Mouse (Mus musculus): ENCODE measurements around the gene Chst14. TPM values are rescaled to one million over a fixed set of nuclear protein-coding genes. Genes with fewer than 3 reads are reported as not detected.

Chst14 gene
- polyA plus RNA-seq, 1 experiment from 2014 or later, result 26.9 TPM

DNA sequence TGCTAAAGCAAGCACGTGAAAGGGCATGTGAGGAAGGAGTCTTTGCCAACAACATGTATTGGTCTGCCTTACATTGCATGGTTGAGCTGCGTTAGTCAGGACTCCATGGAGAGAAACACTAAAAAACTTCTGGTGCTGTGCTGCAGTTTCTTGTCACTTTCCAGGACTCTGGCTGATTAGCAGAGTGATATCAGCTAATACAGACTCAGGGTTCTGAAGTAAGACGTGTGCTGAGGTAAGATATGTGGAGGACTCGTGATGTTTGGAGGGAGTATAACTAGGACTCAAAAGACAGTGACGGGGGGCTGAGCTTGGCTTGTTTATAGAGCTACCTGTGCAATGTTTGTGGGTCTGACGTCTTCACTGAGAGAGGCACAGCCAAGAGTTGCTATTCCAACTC is 16.9 kb downstream of the Chst14 start:
- Histone ChIP-seq H3K27me3 (replicated peaks) (no peaks in the 10 kb centered on the region), H3K4me3 (replicated peaks) (no peak overlapping the region), H3K36me3 (no peaks in the 10 kb centered on the region), H3K9me3 (no peaks in the 10 kb centered on the region), H3K4me1 (no peaks in the 10 kb centered on the region), H3K9ac (no peak overlapping the region), H3K4me2 (no peak overlapping the region), H3K27ac (no peak overlapping the region)
- ATAC-seq (ENCODE audit: insufficient read depth, low FRiP score, low read depth), result no peak
- 84% methylated on average over 6 of the region's 6 CpGs for WGBS

DNA sequence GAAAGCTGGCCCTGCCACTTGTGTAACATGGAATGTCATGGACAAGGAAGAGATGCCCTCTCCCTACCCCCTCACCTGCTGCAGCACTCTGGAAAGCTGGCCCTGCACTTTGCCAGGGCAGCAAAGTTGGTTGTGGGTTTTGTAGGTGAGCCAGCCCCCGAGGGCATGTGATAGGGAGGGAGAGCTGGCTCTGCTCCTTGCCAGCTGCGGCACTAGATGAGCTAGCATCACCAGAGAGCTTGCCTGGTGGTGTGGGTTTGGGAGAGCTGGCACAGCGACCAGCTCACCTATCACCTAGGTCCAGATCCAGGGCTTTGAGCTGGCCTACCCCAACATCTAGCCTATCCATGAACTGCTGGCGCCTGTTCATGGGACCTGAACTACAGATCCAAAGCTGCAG is 22.5 kb downstream of the Chst14 start:
- Histone ChIP-seq H3K4me1 (no peaks in the 10 kb centered on the region), H3K27me3 (replicated peaks) (no peaks in the 10 kb centered on the region), H3K27ac (no peak overlapping the region), H3K4me3 (replicated peaks) (no peak overlapping the region), H3K9me3 (no peaks in the 10 kb centered on the region), H3K36me3 (no peaks in the 10 kb centered on the region), H3K9ac (no peak overlapping the region), H3K4me2 (no peak overlapping the region)
- ATAC-seq (ENCODE audit: insufficient read depth, low FRiP score, low read depth), result no peak
- WGBS, result 85% methylated on average over 4 of the region's 4 CpGs

DNA sequence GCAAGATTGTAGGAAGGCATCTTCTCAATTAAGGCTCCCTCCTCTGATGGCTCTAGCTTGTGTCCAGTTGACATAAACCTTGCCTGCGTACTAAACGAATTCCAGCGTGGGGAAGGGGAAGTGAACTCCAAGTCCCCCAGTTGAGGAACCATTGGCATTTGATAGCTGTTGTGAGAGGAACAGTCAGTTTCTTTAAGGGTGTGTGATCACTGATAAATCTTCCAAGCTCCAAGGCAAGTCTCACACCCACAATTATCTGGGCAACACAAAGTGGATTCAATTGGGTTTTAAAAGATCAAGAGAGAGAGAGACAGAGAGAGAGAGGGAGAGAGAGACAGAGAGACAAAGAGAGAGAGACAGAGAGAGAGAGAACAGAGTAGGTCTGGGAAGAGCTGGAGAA is 23.4 kb downstream of the Chst14 start:
- H3K9me3 ChIP-seq, result no peaks in the 10 kb centered on the region
- no peaks in the 10 kb centered on the region for H3K36me3 ChIP-seq
- no peak overlapping the region for H3K4me3 ChIP-seq (replicated peaks)
- no peak for ATAC-seq (ENCODE audit: insufficient read depth, low FRiP score, low read depth)
- WGBS, result 40% methylated on average over 3 of the region's 3 CpGs
- no peak overlapping the region for H3K4me2 ChIP-seq
- H3K4me1 ChIP-seq, result no peaks in the 10 kb centered on the region
- H3K9ac ChIP-seq, result no peak overlapping the region
- H3K27ac ChIP-seq, result no peak overlapping the region
- H3K27me3 ChIP-seq (replicated peaks), result no peaks in the 10 kb centered on the region

DNA sequence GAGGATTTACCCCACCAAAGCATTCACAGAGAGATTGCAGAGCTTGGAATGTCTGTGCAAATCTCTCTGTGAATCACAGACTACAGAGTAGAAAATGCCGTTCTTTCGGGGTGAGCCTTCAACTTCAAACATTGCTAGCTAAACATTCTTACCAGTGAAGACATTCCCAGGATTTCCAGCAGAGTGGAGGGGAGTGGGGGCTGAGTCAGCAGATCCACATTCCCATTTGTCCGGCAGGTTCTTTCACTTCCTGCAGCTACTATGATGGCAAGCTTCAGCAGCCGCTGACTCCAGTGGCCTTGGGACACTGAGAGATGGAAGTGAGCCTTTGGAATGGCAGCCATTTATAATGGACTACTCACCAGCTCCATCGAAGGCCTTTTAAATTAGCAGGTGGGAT is 30.2 kb downstream of the Chst14 start:
- Histone ChIP-seq H3K4me3 (replicated peaks) (no peak overlapping the region), H3K27ac (no peak overlapping the region), H3K9ac (no peak overlapping the region), H3K36me3 (no peaks in the 10 kb centered on the region), H3K4me2 (no peak overlapping the region), H3K27me3 (replicated peaks) (no peaks in the 10 kb centered on the region), H3K9me3 (no peaks in the 10 kb centered on the region), H3K4me1 (no peaks in the 10 kb centered on the region)
- no peak for ATAC-seq (ENCODE audit: insufficient read depth, low FRiP score, low read depth)
- WGBS, result 55% methylated on average over 5 of the region's 5 CpGs

DNA sequence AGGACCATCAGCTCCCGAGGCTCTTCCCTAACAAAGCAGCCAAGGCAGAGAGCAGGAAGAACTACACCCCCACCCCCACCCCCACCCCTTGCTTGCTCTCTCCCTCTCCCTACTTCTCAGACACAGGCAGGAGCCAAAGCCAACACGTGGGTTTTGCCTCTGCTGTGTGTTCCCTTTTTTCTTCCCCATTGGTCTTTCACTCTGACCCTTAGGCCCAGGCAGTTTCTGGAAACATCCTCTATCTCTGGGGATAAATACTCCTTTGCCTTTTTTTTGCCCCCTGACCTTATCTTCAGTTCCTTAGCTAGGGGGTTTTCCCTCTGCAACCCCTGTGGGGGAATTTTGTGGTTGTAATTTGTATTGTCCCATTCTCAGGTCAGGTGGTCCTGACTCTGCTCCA is 33.3 kb downstream of the Chst14 start:
- Histone ChIP-seq H3K4me2 (no peak overlapping the region), H3K4me1 (no peaks in the 10 kb centered on the region), H3K9ac (no peak overlapping the region), H3K27ac (no peak overlapping the region), H3K4me3 (replicated peaks) (no peak overlapping the region), H3K36me3 (no peaks in the 10 kb centered on the region), H3K9me3 (no peaks in the 10 kb centered on the region), H3K27me3 (replicated peaks) (no peaks in the 10 kb centered on the region)
- no peak for ATAC-seq (ENCODE audit: insufficient read depth, low FRiP score, low read depth)
- 10% methylated on average over 2 of the region's 2 CpGs for WGBS

DNA sequence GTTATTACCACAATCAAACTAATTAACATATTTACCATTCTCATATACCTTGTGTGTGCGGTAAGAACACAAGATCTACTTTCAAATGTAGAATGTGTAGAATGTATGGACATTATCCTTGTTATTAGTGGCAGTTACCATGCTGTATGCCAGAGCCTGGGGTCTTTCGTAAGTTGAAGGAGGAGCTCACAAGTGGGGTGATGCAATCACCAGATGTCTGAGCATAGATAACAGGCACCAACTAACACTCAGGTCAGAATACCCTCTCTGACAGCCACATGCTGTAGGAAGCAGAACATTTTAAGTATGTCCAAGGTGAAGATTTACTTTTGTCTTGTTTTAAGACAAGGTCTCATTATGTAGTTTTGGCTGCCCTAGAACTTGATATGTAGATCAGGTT is 34.1 kb downstream of the Chst14 start:
- WGBS, result 83% methylated on average over 2 of the region's 2 CpGs
- no peak for ATAC-seq (ENCODE audit: insufficient read depth, low FRiP score, low read depth)

DNA sequence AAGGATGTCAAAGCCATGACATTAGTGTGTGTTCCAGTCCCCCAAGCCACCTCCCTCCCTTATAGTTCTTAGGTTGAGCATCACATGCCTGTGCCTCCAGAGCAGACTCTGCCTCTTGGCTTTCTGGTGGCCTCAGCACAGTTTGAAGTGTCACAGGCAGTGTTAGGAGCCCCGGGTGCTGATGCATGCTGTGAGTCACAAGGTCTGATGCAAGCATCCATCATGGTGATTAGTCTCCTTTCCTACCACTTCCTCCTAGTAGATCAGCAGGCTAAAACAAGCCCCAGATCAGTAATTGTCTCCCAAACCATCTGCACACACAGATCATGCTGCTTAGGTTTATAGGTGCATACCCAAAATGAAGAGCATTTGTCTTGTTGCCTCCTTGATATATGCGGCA is 35.2 kb downstream of the Chst14 start:
- H3K27me3 ChIP-seq (replicated peaks), result no peaks in the 10 kb centered on the region
- no peaks in the 10 kb centered on the region for H3K4me1 ChIP-seq
- H3K9ac ChIP-seq, result no peak overlapping the region
- H3K36me3 ChIP-seq, result no peaks in the 10 kb centered on the region
- 49% methylated on average over 2 of the region's 2 CpGs for WGBS
- ATAC-seq (ENCODE audit: insufficient read depth, low FRiP score, low read depth), result no peak
- H3K4me3 ChIP-seq (replicated peaks), result no peak overlapping the region
- H3K27ac ChIP-seq, result no peak overlapping the region
- no peaks in the 10 kb centered on the region for H3K9me3 ChIP-seq
- no peak overlapping the region for H3K4me2 ChIP-seq

More for the DNA sequence above, 34.1 kb downstream of the Chst14 start:
- Histone ChIP-seq H3K4me1 (no peaks in the 10 kb centered on the region), H3K36me3 (no peaks in the 10 kb centered on the region), H3K9me3 (no peaks in the 10 kb centered on the region), H3K27me3 (replicated peaks) (no peaks in the 10 kb centered on the region), H3K9ac (no peak overlapping the region), H3K27ac (no peak overlapping the region), H3K4me2 (no peak overlapping the region), H3K4me3 (replicated peaks) (no peak overlapping the region)

DNA sequence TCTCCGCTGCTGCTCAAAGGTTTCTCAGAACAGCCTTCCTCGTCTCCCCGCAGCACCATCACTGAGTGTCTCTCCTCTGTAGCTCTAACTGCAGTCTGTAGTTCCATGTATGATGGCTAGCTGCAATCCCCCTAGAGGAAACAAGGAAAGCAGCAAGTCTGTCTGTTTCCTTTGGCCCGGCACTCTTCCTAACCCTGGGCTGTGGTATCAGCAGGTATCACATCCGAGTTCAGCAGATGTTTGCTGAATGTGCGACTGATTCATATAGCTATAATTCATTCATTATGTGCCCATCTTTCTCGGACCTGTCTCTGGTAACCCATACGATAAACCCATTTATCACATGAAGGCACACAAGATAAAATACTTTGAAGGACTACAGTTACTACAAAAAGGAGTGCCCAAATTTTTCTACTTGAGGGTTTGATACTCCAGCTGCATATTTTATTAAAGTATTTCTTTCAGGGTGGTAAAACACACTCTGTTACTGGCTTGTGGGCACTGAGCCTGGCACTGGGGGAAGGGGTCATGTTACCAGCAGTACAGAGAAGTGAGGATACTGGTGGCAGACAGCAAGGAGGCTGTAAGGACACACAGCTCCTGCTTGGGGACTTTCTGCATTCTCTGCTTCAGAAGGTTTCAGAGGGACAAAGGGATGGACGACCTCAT is 36.8 kb downstream of the Chst14 start:
- H3K27ac ChIP-seq, result no peak overlapping the region
- H3K27me3 ChIP-seq (replicated peaks), result no peaks in the 10 kb centered on the region
- no peak overlapping the region for H3K4me3 ChIP-seq (replicated peaks)
- H3K9ac ChIP-seq, result no peak overlapping the region
- 51% methylated on average over 9 of the region's 9 CpGs for WGBS
- no peaks in the 10 kb centered on the region for H3K4me1 ChIP-seq
- no peak overlapping the region for H3K4me2 ChIP-seq
- ATAC-seq (ENCODE audit: insufficient read depth, low FRiP score, low read depth), result peak; percentile 39; the same call in 1 of the 2 replicates
- no peaks in the 10 kb centered on the region for H3K9me3 ChIP-seq
- H3K36me3 ChIP-seq, result no peaks in the 10 kb centered on the region

DNA sequence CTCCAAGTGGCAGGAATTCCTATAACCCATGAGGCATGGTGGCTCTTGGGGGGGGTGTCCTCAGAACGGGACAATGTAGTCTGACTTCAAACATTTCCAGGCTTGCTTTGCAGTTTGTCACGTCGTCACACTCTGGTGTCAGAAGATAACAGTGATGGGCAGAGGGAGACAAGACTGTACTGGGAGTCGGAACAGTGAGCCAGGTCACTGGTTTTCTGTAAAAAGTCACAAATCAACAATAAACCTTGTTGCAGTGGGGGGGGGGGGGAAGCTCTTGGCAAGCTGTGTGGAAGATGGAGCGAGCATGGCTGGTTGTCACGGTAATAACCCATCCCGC is 37.3 kb downstream of the Chst14 start:
- Histone ChIP-seq H3K36me3 (no peaks in the 10 kb centered on the region), H3K4me2 (no peak overlapping the region), H3K9me3 (no peaks in the 10 kb centered on the region), H3K27ac (no peak overlapping the region), H3K4me3 (replicated peaks) (no peak overlapping the region), H3K27me3 (replicated peaks) (no peaks in the 10 kb centered on the region), H3K9ac (no peak overlapping the region), H3K4me1 (no peaks in the 10 kb centered on the region)
- peak; percentile 60; the same call in 1 of the 2 replicates for ATAC-seq (ENCODE audit: insufficient read depth, low FRiP score, low read depth)
- 62% methylated on average over 7 of the region's 7 CpGs for WGBS

DNA sequence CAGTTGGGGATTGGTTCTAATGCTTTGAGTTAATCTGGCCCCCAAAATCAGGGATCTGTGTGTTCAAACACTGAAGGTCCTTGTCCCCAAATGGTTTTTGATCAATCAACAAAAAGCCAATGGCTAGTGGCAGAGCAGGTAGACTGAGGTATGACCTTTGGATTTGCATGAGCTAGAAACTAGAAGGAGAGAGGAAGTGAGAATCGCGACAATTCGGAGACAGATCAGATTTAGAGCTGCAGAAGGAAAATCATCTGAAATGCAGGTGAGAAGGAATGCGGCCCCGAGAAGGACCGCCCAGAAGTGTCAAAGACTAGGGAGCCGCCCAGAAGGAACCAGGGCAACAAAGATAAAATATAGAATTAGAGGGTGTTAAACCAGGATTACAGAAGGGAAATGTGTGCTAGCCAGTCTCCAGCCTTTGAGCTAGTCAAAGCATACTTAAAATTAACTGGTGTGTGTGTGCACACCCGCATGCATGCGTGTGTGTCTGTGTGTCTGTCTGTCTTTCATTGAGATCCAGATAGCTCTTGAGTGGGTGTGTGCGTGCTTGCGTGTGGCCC is 43.4 kb downstream of the Chst14 start:
- Histone ChIP-seq H3K4me2 (no peak overlapping the region), H3K4me3 (replicated peaks) (no peak overlapping the region), H3K27ac (no peak overlapping the region), H3K27me3 (replicated peaks) (peaks cover 3% of the 10 kb centered on the region; the same call in 1 of the 2 replicates), H3K9ac (no peak overlapping the region), H3K4me1 (no peaks in the 10 kb centered on the region), H3K9me3 (no peaks in the 10 kb centered on the region), H3K36me3 (no peaks in the 10 kb centered on the region)
- WGBS, result 77% methylated on average over 11 of the region's 11 CpGs
- ATAC-seq (ENCODE audit: insufficient read depth, low FRiP score, low read depth), result no peak

DNA sequence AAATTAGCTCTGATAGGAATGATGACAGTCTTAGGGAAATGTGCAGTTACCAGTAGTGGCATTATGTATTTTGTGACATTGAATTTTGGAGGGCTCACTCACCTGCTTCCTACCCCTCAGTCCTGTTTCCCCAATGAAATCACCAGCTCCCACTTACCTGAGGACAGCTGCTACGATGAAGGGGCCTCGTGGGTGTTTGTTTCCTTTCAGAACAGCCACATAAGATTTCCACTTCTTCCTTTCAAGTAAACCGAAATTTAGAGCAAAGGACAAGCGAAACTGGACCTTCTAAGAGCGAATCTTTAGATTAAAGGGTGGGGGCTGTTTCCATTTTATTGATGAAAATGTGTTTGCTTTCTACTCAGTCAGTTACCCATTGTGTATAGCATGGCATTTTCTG is 45.8 kb downstream of the Chst14 start:
- Histone ChIP-seq H3K36me3 (no peaks in the 10 kb centered on the region), H3K9me3 (no peaks in the 10 kb centered on the region), H3K4me1 (peaks cover 8% of the 10 kb centered on the region; the same call in 1 of the 2 replicates), H3K27me3 (replicated peaks) (peaks cover 15% of the 10 kb centered on the region), H3K4me2 (no peak overlapping the region), H3K27ac (no peak overlapping the region), H3K4me3 (replicated peaks) (no peak overlapping the region), H3K9ac (no peak overlapping the region)
- no peak for ATAC-seq (ENCODE audit: insufficient read depth, low FRiP score, low read depth)
- WGBS, result 75% methylated on average over 5 of the region's 5 CpGs

DNA sequence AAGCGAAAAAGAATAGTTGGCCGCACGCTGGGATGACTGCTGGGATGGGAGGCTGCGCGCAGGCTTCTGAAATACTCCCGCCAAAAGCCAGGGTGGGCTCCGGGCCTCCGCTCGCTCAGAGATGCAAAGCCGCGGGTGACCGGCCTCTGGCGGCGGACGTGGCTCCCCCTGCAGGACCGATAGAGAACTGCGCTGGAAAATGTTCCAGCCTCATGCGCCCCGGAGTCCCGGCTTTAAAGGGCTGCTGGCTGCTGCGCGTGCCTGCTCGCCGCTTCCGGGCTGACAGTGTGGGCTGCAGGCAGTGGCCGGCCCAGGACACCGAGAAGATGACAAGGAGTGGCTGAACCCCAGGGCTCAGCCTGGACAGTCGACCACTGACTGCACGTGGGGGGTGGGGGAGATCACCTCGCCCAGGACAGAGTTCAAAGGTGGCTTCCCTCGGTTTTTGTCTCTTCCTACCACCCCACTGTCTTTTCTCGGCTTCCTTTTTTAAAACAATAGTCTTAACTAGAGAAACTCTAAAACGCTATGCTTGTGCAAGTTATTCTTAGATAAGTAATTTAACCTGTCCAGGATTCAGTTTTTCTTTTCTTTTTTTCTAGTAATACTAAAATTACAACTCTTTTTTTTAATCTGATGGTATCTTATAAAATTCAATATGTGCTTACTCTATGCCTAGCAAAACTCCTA is 46.5 kb downstream of the Chst14 start:
- H3K36me3 ChIP-seq, result no peaks in the 10 kb centered on the region
- peak overlapping the region; percentile 40 for H3K4me3 ChIP-seq (replicated peaks)
- H3K4me1 ChIP-seq, result peaks cover 8% of the 10 kb centered on the region; the same call in 1 of the 2 replicates
- peak; percentile 63 for ATAC-seq (ENCODE audit: insufficient read depth, low FRiP score, low read depth)
- H3K4me2 ChIP-seq, result peak overlapping the region; percentile 90
- WGBS, result 2% methylated on average over 33 of the region's 33 CpGs
- no peak overlapping the region for H3K27ac ChIP-seq
- H3K9ac ChIP-seq, result peak overlapping the region; percentile 37; the same call in 1 of the 2 replicates
- no peaks in the 10 kb centered on the region for H3K9me3 ChIP-seq
- peaks cover 23% of the 10 kb centered on the region for H3K27me3 ChIP-seq (replicated peaks)

Measured in stomach, embryonic 15.5 days (tissue).